Mouse (Mus musculus): ENCODE measurements around the gene D630039A03Rik.

Gene D630039A03Rik

DNA sequence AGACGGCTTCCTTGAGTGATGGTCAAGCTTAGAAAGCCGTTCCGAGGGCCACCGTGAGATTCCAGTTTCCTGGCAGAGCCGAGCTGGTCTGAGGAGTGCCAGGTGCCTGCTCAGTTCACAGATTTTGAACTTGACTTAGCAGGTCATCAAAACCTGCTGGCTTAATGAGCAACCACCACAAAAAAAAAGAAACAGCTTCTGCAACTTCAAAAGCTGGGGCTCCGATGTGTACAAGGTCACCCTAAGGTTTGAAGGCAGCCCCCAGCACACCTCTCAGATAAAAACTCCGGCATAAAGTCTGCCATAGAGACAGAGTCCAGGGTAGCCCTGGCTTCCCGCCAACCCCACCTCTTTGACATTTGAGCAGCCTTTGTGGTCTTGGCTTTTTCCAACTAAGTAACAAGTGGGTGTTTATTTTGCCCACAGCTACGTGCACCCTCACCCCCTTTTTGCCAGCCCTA lies at the start of gene D630039A03Rik:
Gene D630039A03Rik, minus strand, starts transcription at position 97 of the 461 bp plus-strand sequence.
- DNase-seq (ENCODE audit: low read depth) = peak; percentile 61

DNA sequence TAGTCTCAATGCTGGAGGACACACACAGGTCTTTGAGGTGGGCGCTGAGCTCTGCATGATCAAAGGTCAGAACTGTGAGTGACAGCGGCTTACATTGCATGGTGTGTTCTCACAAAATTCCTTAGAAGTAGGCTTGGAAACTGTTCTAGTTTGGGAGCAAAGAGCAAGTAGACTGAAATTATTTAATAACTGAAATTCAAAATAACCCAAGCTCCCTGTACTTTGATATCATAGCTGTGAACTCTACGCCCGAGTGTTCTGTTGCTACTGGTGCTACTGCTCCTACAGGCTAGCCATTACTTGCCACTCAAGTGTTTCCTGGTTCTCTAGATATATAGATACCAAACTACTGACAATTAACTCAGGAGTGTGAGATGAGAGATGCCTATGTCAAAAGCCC lies 49.4 kb upstream of the D630039A03Rik start:
- DNase-seq (ENCODE audit: low read depth) = no peak

DNA sequence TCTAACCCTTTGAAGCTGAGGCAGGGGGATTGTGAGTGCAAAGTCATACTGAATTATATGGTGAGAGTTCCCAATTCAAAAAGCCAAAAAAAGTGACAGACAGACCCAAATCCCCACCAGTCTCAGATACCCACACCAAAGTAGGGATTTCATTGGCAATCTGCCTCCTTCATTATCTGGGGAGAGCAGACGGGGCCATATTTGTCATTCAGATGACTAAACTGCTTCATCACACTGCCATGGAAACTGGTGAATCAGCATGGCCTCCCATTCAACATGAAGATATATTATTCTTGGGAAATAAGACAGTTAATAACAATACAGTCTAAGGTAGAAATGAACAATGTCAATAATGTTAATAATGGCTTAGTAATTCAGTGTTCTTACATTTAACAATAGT lies 48.0 kb upstream of the D630039A03Rik start:
- no peak for DNase-seq (ENCODE audit: low read depth)

DNA sequence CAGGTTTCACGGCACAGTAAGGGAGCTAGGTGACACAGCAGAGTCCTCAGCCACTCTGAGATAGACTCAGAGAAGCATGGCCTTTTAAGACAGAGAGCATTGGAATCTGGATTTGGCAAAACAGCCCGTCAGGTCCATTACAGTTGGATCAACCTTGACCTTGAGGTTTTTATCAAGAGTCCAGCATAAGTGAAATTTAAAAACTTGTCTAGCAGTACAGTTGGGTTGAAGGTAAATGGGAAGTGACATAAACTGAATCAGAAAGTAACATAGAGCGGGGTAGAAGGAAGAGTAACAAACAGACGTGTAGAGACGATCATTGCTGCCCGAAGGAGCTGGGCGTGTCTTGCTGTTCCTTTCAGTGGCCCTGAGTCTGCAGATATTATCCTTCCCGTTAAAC lies 43.0 kb upstream of the D630039A03Rik start:
- DNase-seq (ENCODE audit: low read depth) = no peak

GRCm38 (mm10) chr4:57958098-57958497 lies 42.0 kb upstream of the D630039A03Rik start:
- DNase-seq (ENCODE audit: low read depth) = peak; percentile 44

GRCm38 (mm10) chr4:57957200-57958085 lies 41.3 kb upstream of the D630039A03Rik start:
- DNase-seq (ENCODE audit: low read depth) = peak; percentile 26

GRCm38 (mm10) chr4:57956029-57956960 lies 40.2 kb upstream of the D630039A03Rik start, which contains the start of gene Txn1:
TSS of gene Txn1 (minus strand) at chr4:57956411.
- DNase-seq (ENCODE audit: low read depth) = peak; percentile 98

DNA sequence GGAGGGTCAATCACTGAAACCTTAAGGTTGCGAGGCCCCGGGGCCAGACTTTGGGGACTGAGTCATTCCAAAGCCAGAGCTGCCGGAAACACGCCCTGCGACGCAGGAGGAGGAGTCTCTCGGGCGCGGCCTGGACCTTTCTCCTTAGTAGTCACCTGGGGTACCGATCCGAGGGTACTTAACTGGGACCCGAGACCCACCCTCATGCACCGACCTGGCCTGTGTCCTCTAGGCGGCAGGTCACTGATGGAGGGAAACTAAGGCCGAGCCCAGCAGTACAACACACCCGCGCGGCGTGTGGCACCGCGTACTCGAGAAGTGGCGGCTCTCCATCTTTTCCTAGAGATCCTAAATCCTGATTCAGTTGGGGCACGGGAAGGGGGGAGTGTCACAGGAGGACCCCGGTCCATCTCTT lies 39.5 kb upstream of the D630039A03Rik start:
- DNase-seq (ENCODE audit: low read depth) = peak; percentile 61

GRCm38 (mm10) chr4:57954991-57955390 lies 38.9 kb upstream of the D630039A03Rik start:
- DNase-seq (ENCODE audit: low read depth) = no peak

- DNase-seq (ENCODE audit: low read depth) = no peak
Measured at GRCm38 (mm10) chr4:57954580-57954979, 38.5 kb upstream of the D630039A03Rik start.

DNA sequence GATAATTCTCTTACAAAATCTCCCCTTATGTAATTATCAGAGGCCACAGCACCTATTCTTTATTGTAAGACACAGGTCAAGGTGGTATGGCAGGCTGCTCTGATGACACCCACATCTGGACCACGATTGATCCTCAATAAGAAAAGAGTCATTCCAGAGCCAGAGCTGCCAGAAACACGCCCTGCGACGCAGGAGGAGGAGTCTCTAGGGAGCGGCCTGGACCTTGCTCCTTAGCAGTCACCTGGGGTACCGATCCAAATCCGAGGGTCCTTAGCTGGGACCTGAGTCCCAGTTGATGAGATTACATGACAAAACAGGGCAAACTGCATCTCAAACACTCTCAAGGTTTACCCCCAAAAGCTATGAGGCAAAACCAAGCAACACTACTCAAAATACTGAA lies 37.7 kb upstream of the D630039A03Rik start:
- DNase-seq (ENCODE audit: low read depth) = no peak

DNA sequence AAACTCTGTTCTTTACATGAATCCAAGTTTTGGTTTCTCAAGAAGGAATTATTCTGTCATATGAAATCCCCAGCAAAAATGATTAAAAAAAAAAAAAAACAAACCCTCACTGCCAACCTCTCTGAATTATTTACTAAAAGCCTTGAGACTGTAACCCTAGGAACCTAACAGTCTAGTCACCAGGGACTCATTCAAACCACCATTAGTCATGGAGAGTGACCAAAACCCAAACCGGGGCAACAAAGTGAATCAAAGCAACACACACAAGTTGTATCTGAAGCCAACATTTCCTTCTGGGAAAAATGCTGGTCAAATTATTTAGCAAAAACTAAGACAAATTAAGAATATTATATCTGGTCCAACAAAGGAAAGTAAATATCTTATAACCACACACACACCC lies 36.8 kb upstream of the D630039A03Rik start:
- DNase-seq (ENCODE audit: low read depth) = no peak

GRCm38 (mm10) chr4:57952416-57952815 lies 36.3 kb upstream of the D630039A03Rik start:
- no peak for DNase-seq (ENCODE audit: low read depth)

DNA sequence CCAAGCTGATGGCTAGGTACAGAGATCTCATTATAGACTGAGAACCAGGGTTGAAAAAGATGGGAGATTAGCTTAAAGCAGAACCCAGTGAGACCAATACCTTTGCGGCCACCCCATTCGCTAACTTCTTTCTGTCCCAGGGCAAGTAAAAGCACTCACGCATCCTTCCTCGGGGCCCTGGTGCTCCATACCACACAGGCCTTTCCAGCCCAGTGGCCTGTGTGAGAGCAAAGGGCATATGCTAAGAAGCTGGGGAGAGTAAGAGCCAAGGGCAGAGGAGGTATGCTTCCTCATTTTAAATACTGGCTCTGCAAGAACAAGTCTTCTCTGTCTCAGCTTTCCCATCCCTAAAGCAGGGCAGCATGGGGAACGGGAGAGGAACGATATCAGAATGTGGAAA lies 33.8 kb upstream of the D630039A03Rik start:
- DNase-seq (ENCODE audit: low read depth) = no peak

DNA sequence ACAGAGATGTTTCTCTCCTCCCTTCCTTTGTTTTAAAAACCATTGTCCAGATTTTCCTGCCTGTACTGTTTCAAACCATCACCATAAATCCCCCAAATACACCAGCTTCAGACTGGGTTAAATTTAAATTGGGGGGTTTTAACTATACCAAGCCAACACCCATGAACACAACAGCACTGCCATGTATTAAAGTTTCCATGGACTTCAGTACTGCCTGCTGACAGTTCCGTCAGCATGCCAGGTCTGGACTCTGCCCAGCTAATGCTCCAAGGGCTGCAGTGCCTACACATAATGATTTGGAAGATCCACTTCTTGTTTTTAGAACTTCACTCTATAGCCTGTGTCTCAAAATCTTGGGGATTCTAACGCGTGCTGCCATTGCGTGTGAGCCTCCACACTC lies 31.4 kb upstream of the D630039A03Rik start:
- no peak for DNase-seq (ENCODE audit: low read depth)

GRCm38 (mm10) chr4:57947036-57947435 lies 30.9 kb upstream of the D630039A03Rik start:
- no peak for DNase-seq (ENCODE audit: low read depth)

- no peak for DNase-seq (ENCODE audit: low read depth)
Measured at GRCm38 (mm10) chr4:57942892-57943291, 26.8 kb upstream of the D630039A03Rik start.

DNA sequence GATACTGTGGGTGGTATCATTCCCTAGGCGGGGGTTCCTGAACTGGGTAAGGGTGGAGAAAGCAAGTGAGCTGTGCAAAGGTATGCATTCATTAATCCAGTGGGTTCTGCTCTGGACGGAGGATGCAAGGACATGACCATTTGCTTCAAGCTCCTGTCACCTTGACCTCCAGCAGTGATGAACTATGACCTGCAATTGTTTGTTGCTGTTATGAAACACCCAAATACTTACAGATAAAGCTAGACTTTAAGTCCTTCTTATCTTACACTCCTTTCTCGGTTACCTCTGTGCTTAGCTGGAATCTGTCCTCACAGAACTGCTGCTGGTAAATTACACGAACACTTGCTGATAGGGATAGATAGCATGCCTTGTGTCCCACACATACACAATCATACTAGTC lies 24.5 kb upstream of the D630039A03Rik start:
- DNase-seq (ENCODE audit: low read depth) = no peak

GRCm38 (mm10) chr4:57937292-57937691 lies 21.2 kb upstream of the D630039A03Rik start:
- no peak for DNase-seq (ENCODE audit: low read depth)

- DNase-seq (ENCODE audit: low read depth) = no peak
Measured at GRCm38 (mm10) chr4:57934181-57934580, 18.1 kb upstream of the D630039A03Rik start.

DNA sequence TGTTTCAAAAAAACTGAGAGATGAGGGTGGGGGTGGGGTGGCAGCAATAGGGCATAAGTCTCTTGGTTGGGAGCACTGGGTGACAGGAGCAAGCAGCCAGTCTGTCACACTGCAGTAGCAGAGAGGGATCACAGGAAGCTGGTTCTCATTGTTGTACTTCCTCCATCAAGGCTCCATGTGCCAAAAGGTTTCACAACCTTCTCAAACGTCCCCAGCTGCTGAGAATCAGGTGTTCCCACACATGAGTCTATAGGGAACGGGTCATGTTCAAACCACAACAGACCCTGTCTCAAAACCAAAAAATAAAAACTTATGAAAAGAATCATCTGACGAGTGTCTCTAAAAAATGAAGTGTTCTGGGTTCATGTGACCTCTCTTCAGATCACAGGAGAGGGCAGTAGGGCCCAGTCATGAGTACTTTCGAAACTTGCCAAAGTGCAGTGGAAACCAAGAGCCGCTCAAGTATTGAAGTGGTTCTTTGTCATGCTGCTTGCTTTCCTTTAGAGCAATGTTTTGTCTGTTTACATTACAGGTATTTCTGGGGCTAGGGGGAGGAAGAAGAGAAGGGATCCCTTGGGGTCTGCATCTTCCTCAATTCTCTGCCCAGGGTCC lies 14.6 kb upstream of the D630039A03Rik start:
- no peak for DNase-seq (ENCODE audit: low read depth)

Measured in naive thymus-derived CD4-positive, alpha-beta T cell, adult 2 months (primary cell).